Mouse (Mus musculus) liver, adult (tissue): Measurements from ENCODE around the gene Adgrl3.

Experiments
- GATA4 ChIP-seq: IDR thresholded peaks from 2 replicates; pipeline ENCODE4 v1.6.1; 2014; ENCODE audit warnings: mild to moderate bottlenecking, low read length; ENCODE audit not compliant: insufficient replicate concordance

The Adgrl3 gene

GRCm38 (mm10) chr5:81686845-81687244 is 666.9 kb downstream of the Adgrl3 start:
- TF ChIP-seq GATA4: no peak

DNA sequence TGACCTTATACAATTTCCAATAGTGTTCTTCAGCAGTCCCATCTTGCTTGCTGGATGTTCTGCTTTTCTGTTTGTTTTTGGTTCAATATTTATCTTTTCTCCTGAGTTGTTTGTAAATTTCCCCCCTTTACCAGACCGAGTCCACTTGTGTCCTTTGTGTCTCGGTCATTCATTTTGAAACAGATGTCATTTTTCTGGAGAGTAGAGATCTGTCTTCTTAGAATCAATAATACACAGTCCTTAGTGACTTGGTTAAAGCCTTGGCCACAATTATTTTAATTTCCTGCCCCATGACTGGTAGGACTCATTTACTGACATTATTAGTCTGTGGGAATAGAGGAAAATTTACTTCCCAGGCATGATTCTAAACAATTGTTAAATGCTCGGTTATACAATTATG is 709.7 kb downstream of the Adgrl3 start:
- no peak for TF ChIP-seq GATA4

GRCm38 (mm10) chr5:81736008-81736407 is 716.1 kb downstream of the Adgrl3 start:
- no peak for TF ChIP-seq GATA4

DNA sequence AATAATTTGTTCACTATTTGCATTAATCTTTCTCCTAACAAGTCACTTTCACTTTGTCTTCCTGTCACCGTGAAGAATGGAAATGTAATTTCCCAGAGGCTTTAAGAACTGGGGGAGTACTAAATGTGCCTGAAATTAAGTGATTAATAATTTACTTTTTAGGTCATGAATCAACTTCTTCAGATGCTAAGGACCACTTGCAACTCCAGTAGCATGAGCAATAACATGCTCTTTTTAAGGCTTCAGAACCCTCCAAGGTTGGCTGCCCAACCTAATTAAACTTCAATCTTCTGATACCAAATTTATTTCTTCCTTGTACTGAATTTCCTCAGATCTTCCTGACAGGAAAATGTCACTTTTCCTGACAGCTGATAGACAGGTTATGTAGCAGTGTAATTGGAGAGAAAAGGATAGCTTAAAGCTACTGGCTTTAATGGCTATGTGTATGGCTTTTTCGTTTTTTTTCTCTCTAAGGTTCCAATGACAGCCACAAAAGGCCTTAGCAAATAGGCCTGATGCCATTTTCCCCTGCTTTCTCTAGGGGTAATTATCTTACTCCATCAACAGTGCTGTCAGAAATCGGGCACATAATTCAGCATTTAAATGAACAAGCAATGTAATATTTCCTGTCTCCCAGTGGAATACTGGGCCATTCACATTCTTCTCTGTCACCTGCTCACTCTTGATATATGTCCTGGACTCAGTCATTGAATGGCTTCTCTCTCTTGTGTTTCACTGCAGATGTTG is 718.5 kb downstream of the Adgrl3 start:
- TF ChIP-seq GATA4: no peak

DNA sequence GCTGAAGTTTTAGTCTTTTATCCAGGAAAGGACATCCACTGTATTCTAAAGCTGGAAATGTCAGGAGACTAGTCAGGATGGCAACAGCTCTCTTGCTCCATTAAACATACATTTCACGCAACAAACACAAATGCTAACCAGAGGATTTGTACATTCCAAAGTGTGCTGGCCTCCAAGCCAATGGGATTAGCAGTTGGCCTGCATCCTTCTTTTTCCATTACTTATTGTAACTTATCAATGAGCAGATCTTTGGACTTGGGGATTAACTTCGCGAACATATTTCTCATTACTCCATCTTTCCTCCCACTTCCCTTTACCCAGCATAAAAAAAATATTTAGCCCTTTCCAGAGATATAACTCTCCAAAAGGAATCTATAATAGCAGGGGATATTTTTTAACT is 732.5 kb downstream of the Adgrl3 start:
- no peak for TF ChIP-seq GATA4

GRCm38 (mm10) chr5:81755711-81756110 is 735.8 kb downstream of the Adgrl3 start:
- no peak for TF ChIP-seq GATA4

GRCm38 (mm10) chr5:81757093-81757725 is 737.3 kb downstream of the Adgrl3 start:
- no peak for TF ChIP-seq GATA4

DNA sequence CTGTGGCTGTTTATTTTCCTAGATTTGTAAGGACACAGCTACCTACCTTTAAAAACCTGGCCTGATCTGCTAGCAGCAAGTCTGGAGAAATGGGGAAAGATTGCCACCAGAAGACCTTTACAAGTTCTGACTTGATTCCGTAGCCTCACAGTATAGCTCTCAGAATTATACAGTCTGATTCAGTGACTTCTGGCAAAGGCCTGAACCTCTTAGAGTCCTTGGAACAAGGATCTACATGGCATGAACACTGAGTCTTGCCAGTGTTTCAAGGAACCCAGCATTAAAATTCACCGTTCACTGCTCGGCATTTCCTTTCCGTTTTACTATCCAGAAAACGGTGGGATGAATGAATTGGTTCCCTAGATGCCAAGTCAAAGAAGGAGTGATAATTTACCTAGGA is 756.3 kb downstream of the Adgrl3 start:
- no peak for TF ChIP-seq GATA4

DNA sequence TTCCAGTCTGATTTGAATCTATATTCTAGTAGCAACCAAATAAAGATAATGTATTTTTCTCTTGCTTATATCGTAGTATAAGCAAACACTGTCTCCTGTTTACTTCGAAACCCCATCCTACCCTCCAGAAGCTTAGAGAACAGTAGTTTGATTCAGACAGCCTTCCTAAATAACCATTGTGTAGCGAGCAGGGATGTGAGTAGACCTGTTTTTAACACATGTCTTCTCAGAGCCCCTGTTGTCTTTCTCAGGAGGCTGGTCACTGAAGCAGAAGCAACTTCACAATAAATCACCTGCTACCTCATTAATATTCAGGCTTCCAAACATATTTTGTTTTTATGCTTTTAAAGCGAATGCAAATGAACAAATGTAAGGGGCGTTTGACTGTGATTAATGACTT is 756.8 kb downstream of the Adgrl3 start:
- no peak for TF ChIP-seq GATA4

DNA sequence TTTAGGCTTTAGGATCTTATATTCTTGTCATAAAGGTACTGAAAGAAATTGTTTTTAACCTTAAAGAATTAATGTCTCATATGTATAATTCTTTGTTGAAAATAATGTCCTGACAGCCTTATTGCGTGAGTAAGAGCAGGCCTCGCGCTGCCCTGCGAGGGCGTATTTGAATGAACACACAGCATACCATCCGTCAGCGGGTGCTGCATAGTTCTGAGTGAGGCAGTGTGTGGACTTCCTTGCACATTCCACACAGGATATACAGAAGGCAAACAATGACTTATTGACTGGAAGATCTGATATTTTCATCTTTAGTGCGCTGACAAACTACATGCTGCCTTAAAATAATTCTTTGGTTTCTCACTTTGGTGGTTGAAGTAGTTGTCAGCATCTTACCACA is 764.8 kb downstream of the Adgrl3 start:
- TF ChIP-seq GATA4: no peak

- TF ChIP-seq GATA4: no peak
Observed at GRCm38 (mm10) chr5:81790710-81791109, 770.8 kb downstream of the Adgrl3 start.

DNA sequence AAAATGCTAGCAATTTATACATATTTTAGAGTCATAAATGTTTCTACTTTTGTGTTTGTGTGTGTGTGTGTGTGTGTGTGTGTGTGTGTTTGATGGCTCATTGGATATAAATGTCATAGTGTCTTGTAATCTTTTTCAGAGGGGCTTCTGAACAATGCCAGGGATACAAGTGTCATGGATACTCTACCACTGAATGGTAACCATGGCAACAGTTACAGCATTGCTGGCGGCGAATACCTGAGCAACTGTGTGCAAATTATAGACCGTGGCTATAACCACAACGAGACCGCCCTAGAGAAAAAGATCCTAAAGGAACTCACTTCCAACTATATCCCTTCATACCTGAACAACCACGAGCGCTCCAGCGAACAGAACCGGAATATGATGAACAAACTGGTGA is 774.2 kb downstream of the Adgrl3 start:
- TF ChIP-seq GATA4: no peak

DNA sequence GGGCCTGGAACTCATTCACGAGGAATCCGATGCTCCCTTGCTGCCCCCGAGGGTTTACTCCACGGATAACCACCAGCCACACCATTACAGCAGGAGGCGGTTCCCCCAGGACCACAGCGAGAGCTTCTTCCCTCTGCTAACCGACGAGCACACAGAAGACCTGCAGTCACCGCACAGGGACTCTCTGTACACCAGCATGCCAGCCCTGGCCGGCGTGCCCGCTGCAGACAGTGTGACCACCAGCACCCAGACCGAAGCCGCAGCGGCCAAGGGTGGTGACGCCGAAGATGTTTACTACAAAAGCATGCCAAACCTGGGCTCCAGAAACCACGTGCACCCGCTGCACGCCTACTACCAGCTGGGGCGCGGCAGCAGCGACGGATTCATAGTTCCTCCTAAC is 774.7 kb downstream of the Adgrl3 start:
- no peak for TF ChIP-seq GATA4

DNA sequence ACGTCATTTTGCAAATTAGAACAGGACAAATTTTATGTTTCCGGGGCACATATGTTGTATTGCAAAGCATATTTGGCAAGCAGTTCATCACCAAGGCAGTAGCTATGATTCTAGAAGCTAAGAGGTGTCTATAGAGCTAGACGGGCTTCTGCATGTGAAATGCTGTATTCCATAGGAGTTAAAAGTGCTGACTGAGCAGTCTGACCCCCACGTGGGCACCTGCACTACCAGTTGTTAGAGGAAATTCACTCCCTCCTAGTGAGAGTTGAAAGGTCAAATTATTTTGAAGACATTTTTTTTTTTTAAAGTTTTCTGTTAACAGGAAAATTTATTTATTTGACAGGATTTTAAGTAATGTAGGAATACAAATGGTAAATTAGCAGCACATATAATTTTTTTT is 776.2 kb downstream of the Adgrl3 start:
- TF ChIP-seq GATA4: no peak

DNA sequence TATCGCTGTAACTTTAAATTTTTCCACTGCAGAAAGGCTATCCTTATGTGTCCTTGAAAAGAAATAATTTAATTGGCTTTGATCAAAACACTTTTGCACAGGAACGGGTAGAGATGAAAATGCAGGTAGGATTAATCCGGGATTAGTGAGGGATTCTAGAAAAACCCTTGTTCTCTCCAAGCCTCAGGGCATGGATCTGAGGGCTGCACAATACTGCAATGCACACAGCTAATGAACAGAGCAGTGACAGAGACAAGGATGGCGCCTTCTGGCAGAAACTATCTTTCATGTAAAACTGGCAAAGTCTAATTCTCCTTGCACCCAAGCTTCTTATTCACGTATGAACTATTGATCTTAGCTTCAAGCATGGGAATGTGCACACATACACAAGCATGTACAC is 791.0 kb downstream of the Adgrl3 start:
- TF ChIP-seq GATA4: no peak

DNA sequence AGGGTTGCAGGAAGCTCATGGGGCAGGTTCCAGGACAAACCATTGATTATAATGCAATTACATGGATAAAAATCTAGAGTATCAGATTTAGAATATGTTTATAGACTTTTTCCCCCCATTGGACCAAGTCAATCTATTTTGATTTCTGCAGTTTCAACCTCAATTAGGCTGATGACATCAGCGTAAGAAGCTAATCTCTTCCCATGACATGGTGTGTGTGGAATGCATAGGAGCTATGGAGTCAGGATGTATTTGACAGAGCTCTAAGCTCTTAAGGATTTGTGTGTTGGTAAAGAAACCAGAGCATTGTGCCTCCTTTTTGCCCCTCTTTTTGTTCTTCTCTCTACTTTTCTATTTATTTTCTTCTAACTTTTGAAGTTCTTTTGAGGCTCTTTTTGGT is 812.1 kb downstream of the Adgrl3 start:
- no peak for TF ChIP-seq GATA4

GRCm38 (mm10) chr5:81832679-81833078 is 812.7 kb downstream of the Adgrl3 start:
- no peak for TF ChIP-seq GATA4
